In genomic region chr3:101540568-101540967, GRCm38 (mm10) we compare ENCODE assay signal across 28 mouse cellular contexts.
"Had no signal": no experiment of that assay in that cellular context is flagged by ENCODE, and none has a peak within 500 bp of the region (broad histone marks: within the 10 kb centered on the region; RNA-seq: fewer than 3 reads in every experiment).

No protein-coding gene starts in this region.

- DNase-seq: cerebellum, adult 2 months; cerebellum, adult 8-10 months; cerebellum, adult 9-10 months; cerebellum, adult 9-11 months; cerebellum, postnatal 10 days; cerebellum, postnatal 14 days; cerebellum, postnatal 25 days; cerebellum, postnatal 36 days; embryo, embryonic 11 days; forebrain, postnatal 0 days; gastrocnemius, adult 2 months; gastrocnemius, postnatal 10 days; gastrocnemius, postnatal 14 days; gastrocnemius, postnatal 25 days; gastrocnemius, postnatal 36 days; heart, adult 11 months; heart, adult 18-20 months; heart, adult 2 months had no signal

- H3K27ac ChIP-seq: embryonic facial prominence, embryonic 12.5 days; embryonic facial prominence, embryonic 13.5 days; embryonic facial prominence, embryonic 15.5 days; forebrain, embryonic 12.5 days; forebrain, embryonic 13.5 days; forebrain, embryonic 15.5 days; gastrocnemius, adult 2 months; heart, adult 2 months had no signal

- H3K36me3 ChIP-seq: embryonic facial prominence, embryonic 12.5 days; embryonic facial prominence, embryonic 13.5 days; embryonic facial prominence, embryonic 15.5 days; forebrain, embryonic 10.5 days; forebrain, embryonic 12.5 days; forebrain, embryonic 15.5 days had no signal

- H3K4me2 ChIP-seq: embryonic facial prominence, embryonic 12.5 days; embryonic facial prominence, embryonic 13.5 days; embryonic facial prominence, embryonic 15.5 days; forebrain, embryonic 12.5 days; forebrain, embryonic 13.5 days; forebrain, embryonic 15.5 days had no signal

- H3K4me3 ChIP-seq: embryonic facial prominence, embryonic 12.5 days; embryonic facial prominence, embryonic 13.5 days; embryonic facial prominence, embryonic 15.5 days; erythroblast, embryonic 14.5 days; forebrain, embryonic 10.5 days; forebrain, embryonic 12.5 days; forebrain, embryonic 13.5 days; forebrain, embryonic 15.5 days; gastrocnemius, adult 2 months; heart, adult 2 months had no signal

- H3K9ac ChIP-seq: embryonic facial prominence, embryonic 12.5 days; embryonic facial prominence, embryonic 13.5 days; embryonic facial prominence, embryonic 15.5 days; forebrain, embryonic 12.5 days; forebrain, embryonic 13.5 days; forebrain, embryonic 15.5 days; forebrain, postnatal 0 days had no signal

- H3K27me3 ChIP-seq: embryonic facial prominence, embryonic 12.5 days; embryonic facial prominence, embryonic 13.5 days; embryonic facial prominence, embryonic 15.5 days; forebrain, embryonic 13.5 days; forebrain, embryonic 15.5 days had no signal

- H3K9me3 ChIP-seq: embryonic facial prominence, embryonic 12.5 days; embryonic facial prominence, embryonic 13.5 days; embryonic facial prominence, embryonic 15.5 days; forebrain, embryonic 10.5 days; forebrain, embryonic 12.5 days; forebrain, embryonic 13.5 days; forebrain, embryonic 15.5 days had no signal

- H3K4me1 ChIP-seq: embryonic facial prominence, embryonic 12.5 days; embryonic facial prominence, embryonic 15.5 days; forebrain, embryonic 13.5 days; forebrain, embryonic 15.5 days had no signal

- ATAC-seq: forebrain, embryonic 13.5 days; forebrain, embryonic 14.5 days; forebrain, embryonic 15.5 days; forebrain, embryonic 16.5 days; forebrain, postnatal 0 days had no signal
